Mouse (Mus musculus): ENCODE measurements around the gene Sohlh2.

Gene Sohlh2

DNA sequence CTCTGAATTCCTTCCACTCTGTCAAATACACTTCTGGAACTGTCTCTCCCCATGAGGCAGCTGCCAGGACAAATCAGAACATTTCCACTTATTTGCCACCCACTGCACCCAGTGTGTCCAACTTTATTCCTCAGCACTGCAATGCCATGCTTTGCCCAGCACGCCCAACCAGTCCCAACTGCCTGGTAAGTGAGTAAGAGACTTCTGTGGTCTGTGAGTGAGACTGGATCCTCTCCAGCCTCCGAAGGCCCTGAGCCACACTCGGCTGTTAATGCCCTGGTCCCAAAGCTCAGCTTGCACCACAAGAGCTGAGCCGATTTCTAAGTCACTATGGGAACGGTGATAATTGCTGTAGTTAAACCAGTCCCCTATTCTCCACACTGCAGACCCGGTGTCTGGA is 25.8 kb downstream of the Sohlh2 start:
- no peak for DNase-seq (ENCODE audit: low spot score)

DNA sequence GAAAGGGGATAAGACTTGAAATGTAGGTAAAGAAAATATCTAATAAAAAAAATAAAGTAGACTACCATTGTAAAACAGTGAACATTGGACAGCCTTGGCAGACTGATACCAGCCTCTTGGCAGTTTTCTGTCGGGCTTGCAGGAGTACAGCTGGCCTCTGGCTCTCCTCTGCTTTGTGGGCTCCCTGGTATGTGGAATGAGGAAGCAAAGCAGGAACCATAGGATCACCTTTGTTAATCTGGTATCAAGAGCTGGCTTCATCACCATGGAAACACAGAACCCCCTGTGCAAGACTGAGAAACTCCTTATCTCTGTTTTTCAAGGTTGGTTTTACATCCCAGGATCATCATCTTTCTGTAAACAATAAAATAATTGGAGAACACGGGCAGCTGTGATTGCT is 30.4 kb downstream of the Sohlh2 start:
- no peak for DNase-seq (ENCODE audit: low spot score)

DNA sequence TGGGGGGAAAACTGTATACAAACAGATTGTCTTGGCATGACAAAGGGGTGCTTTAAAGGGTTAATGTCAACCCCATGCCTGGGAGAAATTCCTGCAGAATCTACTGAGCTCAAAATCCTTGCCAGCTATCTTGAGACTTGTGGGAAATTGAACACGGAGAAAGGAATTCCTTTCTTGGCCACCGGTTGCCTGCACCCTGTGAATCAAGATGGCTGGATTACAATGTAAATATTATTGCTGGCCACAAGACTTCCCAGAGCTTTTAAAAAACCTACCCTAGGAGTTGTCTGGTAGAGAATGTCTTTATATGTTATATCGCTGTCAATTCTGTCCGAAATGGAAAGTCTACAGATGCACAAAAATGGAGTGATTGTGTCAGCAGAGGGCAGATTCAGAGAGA is 32.0 kb downstream of the Sohlh2 start:
- no peak for DNase-seq (ENCODE audit: low spot score)

DNA sequence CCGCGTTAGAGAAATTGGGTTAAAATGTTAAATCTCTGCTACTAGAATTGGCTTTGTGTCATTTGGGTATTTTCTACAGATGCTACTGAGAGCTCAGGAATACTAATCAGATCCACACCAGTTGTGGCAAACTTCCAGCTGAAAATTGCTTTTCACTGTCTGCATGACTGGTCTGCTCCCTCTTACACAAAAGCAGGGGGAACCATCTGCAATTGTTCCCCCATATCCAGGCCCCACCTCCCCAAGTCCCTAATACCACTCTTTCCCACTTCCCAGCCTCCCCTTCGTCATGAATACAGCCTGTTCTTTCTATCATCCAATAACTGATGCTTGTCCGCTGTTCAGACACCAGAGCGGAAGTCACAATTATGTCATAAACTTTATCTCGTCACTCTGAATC is 32.6 kb downstream of the Sohlh2 start:
- no peak for DNase-seq (ENCODE audit: low spot score)

DNA sequence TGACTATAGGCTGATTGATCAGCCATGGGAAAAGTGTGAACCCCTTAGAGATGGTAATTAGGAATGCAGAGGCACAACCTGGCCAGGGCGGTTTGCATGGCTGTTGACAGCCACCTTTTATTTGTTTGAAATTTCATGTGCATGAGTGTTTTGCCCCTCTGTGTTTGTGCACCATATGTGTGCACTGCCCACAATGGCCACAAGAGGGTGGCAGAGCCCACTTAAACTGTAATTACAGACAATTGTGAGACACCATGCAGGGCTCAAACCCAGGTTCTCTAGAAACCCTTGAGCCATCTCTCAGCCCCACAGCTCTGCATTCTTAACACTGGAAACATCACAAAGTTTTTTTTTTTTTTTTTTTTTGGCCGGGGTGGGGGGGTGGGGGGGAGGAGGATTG is 40.7 kb downstream of the Sohlh2 start:
- DNase-seq (ENCODE audit: low spot score) = no peak

DNA sequence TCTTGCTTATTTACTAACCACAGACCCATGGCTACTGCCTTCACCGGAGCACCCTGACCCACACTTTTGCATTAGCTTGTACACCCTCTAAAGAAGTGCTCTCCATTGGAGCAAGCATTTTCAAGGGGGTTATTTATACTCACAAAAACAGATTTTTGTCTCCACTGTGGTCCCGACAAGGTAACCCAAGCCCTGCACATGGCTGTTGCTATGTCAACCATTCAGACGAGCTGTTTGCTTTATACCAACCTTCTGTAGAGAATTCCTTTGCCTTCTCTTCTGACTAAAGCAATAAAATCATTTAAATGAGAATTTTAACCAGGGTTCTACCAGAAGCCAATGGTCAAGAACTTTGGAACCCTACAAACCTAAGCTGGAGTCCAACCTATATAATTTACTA is 42.0 kb downstream of the Sohlh2 start:
- no peak for DNase-seq (ENCODE audit: low spot score)

DNA sequence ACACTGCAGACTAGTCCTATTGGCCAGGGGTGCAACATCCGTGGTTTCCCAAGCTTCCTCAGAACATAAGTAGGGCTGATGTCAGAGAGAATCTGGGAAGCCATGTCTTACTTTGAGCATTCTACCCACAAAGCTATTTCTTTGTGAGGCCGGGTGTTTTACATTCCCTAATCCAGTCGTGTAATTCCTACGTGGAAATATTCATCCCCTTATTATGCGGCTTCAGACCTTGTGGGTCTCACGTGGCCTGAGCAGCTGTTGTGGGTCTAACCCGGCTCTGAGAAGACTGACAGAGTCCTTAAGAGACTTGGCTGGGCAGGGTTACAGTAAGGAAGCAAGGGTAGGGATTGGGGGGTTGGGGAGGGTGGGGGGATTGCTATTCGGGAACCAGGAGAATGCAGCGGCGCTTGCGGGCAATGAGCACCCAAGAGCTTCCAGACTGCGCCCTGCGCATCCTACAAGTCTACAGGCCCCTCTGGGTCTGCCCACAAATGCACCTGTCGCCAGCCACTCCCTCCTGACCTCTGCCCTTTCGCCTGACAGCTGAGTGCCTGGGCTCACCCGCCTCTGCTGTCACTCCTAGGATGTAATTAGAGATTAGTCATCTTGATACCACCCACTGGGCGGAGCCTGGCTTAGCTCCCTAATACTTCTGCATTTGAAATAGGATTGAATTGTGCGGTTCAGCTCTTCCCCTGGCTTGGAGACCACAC is 44.8 kb downstream of the Sohlh2 start:
- DNase-seq (ENCODE audit: low spot score) = no peak

DNA sequence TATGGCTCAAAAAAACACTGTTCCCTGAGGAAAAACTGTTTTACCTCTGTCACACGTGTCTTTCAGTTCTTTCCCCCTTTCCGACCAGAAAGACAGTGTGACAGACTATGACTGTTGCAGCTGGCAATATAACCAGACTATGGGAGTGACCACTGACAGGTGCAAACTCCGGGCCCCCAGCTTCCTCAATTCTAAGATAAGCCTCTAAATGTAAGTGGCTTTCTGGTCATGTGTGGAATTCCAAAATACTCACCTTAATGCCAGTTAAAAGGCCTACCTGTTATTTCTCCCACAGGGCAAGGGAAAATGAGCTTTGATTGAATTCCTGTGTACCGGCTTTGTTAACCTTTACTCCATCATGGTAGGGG is 45.4 kb downstream of the Sohlh2 start:
- DNase-seq (ENCODE audit: low spot score) = no peak

DNA sequence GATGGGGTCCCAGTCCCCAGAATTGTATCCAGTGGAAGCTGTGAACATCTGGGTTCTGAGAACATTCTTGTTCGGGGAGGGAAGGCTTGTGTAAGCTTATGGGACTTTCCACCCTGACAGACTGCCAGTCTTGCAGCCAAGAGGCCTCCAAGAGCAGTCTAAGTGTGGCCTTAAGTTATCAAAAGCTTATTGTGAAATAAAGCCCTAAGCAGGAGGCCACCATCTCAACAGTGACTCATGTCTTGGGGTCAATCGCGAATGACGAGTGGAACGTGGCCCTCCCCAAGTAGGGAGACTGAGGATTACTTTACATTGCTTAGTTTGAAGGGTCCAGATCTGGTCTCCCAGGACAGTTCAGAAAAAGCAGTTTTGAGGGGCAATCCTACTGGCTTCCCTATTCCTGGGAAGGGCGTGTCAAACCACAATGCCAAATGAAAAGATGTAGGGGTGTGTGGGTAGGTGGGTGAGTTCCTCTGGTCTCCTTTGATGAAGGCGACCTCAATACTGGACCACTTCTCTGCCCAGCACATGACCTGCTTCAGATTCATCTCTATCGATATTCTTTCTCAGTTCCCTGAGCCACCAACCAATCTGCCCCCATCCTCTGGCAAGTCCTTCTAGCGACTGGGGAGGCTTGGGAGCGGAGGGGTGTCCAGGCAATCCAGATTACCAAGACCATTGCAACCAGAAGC is 60.0 kb downstream of the Sohlh2 start, which contains the start of gene Dclk1:
Dclk1 (plus strand) TSS at position 635 of the 692 bp plus-strand sequence.
- no peak for DNase-seq (ENCODE audit: low spot score)

DNA sequence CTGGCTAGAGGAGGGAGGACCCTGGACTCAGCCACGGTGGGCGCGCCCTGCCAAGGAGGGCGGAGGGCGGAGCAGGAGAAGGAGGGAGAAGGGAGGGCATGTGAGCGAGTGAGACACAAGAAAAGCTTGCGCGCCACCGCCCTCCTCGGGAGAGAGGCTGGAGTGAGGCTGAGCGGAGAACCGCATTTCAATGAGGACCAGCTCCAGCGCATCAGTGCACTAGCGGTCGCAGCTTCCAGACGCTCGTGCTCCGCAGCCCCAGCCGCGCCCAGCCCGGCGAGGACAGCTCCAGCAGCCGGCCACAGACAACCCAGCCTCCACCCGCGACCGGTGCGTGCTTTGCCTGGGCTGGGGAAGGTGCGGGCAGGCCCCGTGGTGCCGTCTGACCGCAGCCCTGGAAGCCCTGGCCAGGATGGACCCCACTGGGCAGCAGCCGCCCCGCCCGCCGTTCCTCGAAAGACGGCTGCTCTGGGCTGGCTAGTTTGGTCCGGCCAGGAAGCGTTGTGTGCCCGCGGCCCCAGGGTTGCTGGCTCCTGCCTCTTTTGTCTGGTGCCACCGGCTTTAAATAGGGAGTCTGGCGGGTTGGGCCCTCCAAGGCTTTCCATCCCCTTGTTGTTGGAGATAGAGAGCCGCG is 60.7 kb downstream of the Sohlh2 start:
- DNase-seq (ENCODE audit: low spot score) = peak; percentile 51

DNA sequence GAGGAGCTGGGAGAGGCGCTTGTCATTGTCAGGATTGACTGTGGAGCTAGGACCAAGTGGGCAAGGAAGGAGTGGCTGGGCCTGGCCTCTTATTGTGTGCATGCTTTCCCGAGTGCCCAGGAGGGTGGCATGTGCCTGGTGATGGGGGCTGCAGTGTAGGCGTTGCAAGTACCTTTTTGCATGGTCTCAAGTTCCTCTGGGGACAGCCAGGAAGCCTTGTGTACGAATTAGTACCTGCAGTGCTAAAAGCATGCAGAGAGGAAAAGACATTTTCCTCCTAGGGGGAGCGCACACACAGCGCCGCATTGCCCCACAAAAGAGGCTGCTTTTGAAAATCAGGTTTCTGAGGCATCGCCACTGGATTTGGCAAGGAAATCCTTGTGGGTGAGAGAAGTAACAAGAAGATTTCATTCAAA is 61.2 kb downstream of the Sohlh2 start:
- DNase-seq (ENCODE audit: low spot score) = no peak

DNA sequence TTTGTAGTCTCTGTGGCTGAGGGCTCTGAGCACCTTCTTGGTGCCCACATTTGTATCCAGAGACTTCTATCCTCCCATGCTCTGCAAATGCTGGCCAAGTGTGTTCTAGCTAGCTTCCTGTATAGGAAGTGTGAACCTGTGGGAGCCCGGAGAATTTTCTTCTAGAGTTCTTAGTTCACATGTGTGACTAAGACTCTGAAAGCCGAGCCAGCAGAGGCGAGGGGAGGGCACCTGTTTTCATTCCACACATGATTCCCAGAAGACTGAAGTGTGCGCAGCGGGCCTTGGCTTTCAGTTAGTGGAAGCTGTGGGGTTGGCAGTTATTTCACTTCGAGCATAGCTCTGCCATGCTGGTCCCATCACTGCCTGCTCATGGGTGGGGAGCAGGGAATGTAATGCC is 62.3 kb downstream of the Sohlh2 start:
- DNase-seq (ENCODE audit: low spot score) = no peak

DNA sequence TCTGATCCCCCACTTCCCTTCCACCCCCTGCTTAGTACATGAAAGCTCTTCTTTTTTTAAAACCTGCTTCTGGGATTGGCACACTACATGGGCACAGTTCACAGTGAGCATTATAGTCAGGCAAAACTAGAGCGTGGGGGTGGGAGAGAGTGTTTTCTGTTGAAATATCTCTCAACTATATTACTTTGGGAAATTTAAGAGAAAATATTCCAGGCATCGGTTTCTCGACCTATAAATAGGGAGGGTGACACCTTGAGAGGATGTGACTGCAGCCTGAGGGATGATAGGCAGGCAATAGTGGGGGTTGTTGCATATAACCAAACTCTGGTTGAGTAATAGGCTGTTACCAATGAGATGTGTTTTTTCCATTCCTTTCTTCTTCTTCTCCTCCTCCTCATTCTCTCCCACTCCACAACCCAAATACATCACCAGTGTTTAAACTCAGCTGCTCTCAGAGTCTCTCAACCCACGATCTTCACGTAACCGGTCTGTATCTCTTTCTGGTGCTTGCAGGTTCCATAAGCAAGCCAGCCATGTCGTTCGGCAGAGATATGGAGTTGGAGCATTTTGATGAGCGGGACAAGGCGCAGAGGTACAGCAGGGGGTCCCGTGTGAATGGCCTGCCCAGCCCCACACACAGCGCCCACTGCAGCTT is 64.9 kb downstream of the Sohlh2 start:
- DNase-seq (ENCODE audit: low spot score) = no peak

DNA sequence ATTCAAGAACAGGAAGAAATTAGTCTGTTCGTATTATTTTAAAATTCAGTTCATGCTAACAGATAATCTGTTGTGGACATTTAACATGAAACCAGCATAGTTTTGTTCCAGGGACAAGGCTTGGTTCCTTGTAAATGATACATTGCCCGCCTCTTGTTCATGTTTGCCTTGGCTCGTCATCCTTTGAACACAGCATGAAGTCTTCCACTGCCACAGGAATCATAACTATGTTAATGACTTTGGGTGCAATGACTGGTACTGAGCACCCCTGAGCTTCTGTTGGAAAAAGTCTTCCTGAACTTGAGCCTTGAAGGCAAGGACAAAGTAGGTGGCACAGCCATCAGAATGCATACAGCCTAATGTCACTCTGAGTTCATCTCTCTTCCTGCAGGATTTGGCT is 66.2 kb downstream of the Sohlh2 start:
- no peak for DNase-seq (ENCODE audit: low spot score)

DNA sequence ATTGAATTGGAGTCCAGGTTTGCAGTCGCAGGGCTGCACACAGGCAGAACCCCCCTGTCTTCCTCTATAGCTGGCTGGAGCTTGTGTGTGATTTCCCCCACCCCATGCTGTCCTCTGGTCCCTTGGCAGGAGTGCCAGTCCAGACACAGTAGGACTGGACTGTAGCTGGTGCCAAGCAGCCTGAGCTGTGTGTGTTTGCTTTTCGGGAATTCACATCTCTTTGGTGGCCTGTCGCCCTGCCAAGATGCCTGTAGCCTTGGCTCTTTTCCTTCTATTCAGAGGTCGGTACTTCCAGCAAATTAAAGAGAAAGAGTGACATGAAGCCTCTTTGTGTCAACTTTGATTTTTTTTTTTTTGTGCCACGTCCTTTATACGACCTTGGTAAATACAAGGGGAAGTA is 66.7 kb downstream of the Sohlh2 start:
- DNase-seq (ENCODE audit: low spot score) = no peak

DNA sequence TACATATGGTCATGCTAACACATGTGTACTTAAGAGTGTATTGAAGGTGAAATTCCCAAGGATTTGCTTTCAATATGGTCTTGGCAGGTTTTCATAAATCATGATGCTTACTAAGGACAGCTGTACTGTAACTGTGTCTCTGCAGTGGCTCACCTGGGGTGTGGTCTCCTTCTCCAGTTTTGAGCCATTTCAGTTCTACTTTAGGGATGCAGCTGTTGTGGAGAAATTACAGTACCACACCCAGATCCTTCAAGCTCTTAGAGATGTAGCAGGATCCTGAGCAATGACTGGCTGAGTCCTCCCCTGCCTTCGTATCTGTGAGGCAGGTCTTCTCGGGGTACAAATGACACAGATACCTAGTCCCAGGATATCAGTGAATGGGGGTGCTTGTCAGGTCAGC is 68.8 kb downstream of the Sohlh2 start:
- DNase-seq (ENCODE audit: low spot score) = no peak

Data from testis, postnatal 14 days (tissue).